Mouse (Mus musculus) heart, embryonic 13.5 days (tissue): ENCODE measurements around the gene Hist1h1t. TPM values are rescaled to one million over a fixed set of nuclear protein-coding genes. Genes with fewer than 3 reads are reported as not detected.
"Not testable (repeated sequence)": the region's sequence is repeated elsewhere in the genome, so short reads cannot be mapped to it uniquely, and the experiment has no call there.

Source experiments
- ATAC-seq: fragments of 200-750 bp; cut with Nextera tagmentation; 2 replicates; pipeline ENCODE4 v1.8.0; 2017; ENCODE audit warnings: moderate TSS enrichment; ENCODE audit not compliant: insufficient number of reproducible peaks, low FRiP score, low TSS enrichment; ENCODE audit errors: extremely low read depth
- H3K27ac ChIP-seq: fragments of 300-500 bp; sonication (generic); replicated peaks from 2 replicates; pipeline ENCODE4 v1.5.1; 2015; ENCODE audit warnings: moderate library complexity, mild to moderate bottlenecking, inconsistent platforms
- H3K27me3 ChIP-seq: fragments of 300-500 bp; sonication (generic); replicated peaks from 2 replicates; pipeline ENCODE4 v1.6.1; 2015; ENCODE audit warnings: mild to moderate bottlenecking, inconsistent platforms
- H3K36me3 ChIP-seq: fragments of 300-500 bp; sonication (generic); 2 replicates; pipeline ENCODE4 v1.6.1; 2015; ENCODE audit warnings: mild to moderate bottlenecking, inconsistent platforms
- H3K4me1 ChIP-seq: fragments of 300-500 bp; sonication (generic); 2 replicates; pipeline ENCODE4 v1.6.1; 2015; ENCODE audit warnings: inconsistent platforms
- H3K4me2 ChIP-seq: fragments of 300-500 bp; sonication (generic); 2 replicates; pipeline ENCODE4 v1.6.1; 2015; ENCODE audit warnings: inconsistent platforms, mild to moderate bottlenecking, moderate library complexity
- H3K4me3 ChIP-seq: fragments of 300-500 bp; sonication (generic); 2 replicates; pipeline ENCODE4 v1.5.1; 2015; ENCODE audit warnings: moderate library complexity, mild to moderate bottlenecking, inconsistent platforms
- H3K9ac ChIP-seq: fragments of 300-500 bp; sonication (generic); 2 replicates; pipeline ENCODE4 v1.6.1; 2015; ENCODE audit warnings: inconsistent platforms, mild to moderate bottlenecking, moderate library complexity
- H3K9me3 ChIP-seq: fragments of 300-500 bp; sonication (generic); 2 replicates; pipeline ENCODE4 v1.6.1; 2016; ENCODE audit warnings: inconsistent platforms
- whole genome bisulfite sequencing: fragments of 180-500 bp; shearing (Covaris S2); methylation state at CpG from one replicate; pipeline ENCODE4 v1.1.7; 2015; ENCODE audit warnings: mixed read lengths; 5-methylcytosine and 5-hydroxymethylcytosine counted together
- polyA plus RNA-seq: library from polyadenylated mRNA; unstranded; fragments of >200 nt; fragmentation: Nextera tagmentation; extraction: Ambion mirVana; gene quantifications from 2 replicates; pipeline ENCODE4 v1.2.1, GENCODE M21; 2015

Gene Hist1h1t
- polyA plus RNA-seq, 1 experiment from 2014 or later = not detected

DNA sequence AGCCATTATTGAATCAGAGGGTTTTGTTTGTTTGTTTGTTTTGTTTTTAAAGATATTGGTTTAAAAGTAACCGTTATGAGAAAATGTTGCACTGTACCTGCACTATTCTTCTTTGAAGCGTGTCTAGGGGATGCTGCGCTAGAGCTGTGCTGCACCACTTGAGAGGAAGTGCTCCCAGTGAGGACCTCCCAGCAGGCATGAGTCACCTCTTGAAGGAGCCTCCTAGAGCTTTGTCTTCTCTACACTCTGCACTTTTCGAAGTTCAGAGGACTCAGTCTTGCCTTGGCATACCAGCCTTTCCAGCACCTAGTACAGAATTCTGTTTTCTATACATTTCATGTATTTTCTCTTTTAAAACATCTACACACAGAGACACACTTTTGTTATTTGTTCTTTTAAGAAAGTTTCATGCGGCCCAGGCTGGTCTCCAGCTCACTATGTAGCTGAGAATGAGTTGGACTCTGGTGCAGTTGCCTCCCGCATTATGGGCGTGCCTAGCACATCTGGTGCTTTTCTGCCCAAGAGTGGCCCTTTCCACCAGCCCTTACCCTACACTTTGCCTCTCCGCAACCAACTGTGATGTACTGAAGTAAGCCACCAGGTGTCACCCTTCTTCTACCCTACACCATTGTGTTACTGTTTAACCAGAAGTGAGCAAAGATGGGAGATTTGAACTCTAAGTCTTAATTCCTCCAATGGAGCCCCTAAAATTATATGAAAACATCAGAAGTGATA lies 5.3 kb downstream of the Hist1h1t start:
- no peaks in the 10 kb centered on the region for H3K27me3 ChIP-seq
- no peaks in the 10 kb centered on the region for H3K9me3 ChIP-seq
- no peaks in the 10 kb centered on the region for H3K36me3 ChIP-seq
- WGBS = 17% methylated on average over 8 of the region's 8 CpGs
- no peak overlapping the region for H3K27ac ChIP-seq
- peaks cover 19% of the 10 kb centered on the region for H3K4me1 ChIP-seq
- no peak overlapping the region for H3K4me2 ChIP-seq
- H3K9ac ChIP-seq = peak overlapping the region; percentile 63; the same call in 1 of the 2 replicates
- no peak overlapping the region for H3K4me3 ChIP-seq
- ATAC-seq = peak; percentile 5; the same call in 1 of the 2 replicates

DNA sequence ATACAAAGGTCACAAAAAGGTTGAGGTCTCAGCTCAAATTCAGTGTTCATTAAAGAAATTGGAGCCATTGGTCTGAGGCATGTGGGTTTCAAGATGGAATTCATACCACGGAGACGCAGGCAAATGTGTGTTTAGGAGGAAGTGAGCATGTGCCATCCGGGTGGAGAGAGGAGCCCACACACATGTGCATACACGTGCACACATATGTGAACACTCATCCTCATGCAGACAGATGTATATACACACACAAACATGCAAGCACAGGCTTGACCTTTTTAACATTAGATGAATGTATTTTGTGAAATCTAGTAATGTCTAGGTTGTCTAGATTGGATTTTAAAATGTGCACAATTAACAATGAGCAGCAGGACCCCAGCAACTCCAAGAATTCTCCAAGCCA lies 6.6 kb downstream of the Hist1h1t start:
- Histone ChIP-seq H3K4me3 (no peak overlapping the region), H3K27ac (no peak overlapping the region), H3K27me3 (no peaks in the 10 kb centered on the region), H3K9me3 (no peaks in the 10 kb centered on the region), H3K4me2 (no peak overlapping the region), H3K9ac (no peak overlapping the region), H3K36me3 (no peaks in the 10 kb centered on the region), H3K4me1 (peaks cover 13% of the 10 kb centered on the region)
- ATAC-seq = no peak
- 79% methylated on average over 4 of the region's 4 CpGs for WGBS

DNA sequence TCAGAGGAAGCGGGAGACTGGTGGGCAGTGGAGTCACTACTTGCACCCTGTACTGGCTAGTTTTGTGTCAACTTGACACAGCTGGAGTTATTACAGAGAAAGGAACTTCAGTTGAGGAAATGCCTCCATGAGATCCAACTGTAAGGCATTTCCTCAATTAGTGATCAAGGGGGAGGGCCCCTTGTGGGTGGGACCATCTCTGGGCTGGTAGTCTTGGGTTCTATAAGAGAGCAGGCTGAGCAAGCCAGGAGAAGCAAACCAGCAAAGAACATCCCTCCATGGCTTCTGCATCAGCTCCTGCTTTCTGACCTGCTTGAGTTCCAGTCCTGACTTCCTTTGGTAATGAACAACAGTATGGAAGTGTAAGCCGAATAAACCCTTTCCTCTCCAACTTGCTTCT lies 7.2 kb downstream of the Hist1h1t start:
- not testable (repeated sequence) for H3K4me3 ChIP-seq

DNA sequence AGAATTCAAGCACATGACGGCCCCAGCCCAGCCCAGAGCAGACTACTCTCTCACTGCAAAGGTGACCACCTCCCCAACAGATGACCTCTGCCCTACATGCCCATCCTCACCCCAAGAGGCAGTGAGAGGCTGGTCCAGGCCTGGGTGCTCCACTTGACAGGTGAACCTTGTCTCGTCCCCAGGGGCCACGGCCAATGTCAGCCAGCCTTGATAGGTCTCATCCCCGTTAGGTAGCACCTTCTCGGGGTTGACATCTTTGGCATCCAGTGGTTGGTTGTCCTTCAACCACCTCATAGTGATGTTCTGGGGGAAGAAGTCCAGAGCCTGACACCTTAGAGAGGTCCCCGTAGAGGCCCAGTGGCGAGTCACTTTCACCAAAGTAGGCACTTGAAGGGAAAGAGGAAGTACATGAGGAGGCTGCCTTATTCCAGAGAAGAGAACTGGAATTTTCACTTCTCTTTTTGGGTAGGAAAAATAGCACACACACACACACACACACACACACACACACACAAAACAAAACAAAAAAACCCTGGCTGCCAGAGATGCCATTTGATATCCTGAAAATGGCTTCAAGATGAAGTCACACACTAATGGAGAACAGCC lies 10.2 kb downstream of the Hist1h1t start:
- no peaks in the 10 kb centered on the region for H3K27me3 ChIP-seq
- no peak overlapping the region for H3K27ac ChIP-seq
- WGBS = 73% methylated on average over 7 of the region's 7 CpGs
- no peaks in the 10 kb centered on the region for H3K36me3 ChIP-seq
- H3K4me3 ChIP-seq = no peak overlapping the region
- no peaks in the 10 kb centered on the region for H3K9me3 ChIP-seq
- peaks cover 28% of the 10 kb centered on the region for H3K4me1 ChIP-seq
- ATAC-seq = no peak
- no peak overlapping the region for H3K4me2 ChIP-seq
- no peak overlapping the region for H3K9ac ChIP-seq

More for the DNA sequence above, 7.2 kb downstream of the Hist1h1t start:
- H3K27me3 ChIP-seq, H3K4me2 ChIP-seq, H3K27ac ChIP-seq, H3K9me3 ChIP-seq, H3K36me3 ChIP-seq, ATAC-seq, H3K4me1 ChIP-seq, H3K9ac ChIP-seq: not testable (repeated sequence)
- WGBS = 76% methylated on average over 2 of the region's 2 CpGs

DNA sequence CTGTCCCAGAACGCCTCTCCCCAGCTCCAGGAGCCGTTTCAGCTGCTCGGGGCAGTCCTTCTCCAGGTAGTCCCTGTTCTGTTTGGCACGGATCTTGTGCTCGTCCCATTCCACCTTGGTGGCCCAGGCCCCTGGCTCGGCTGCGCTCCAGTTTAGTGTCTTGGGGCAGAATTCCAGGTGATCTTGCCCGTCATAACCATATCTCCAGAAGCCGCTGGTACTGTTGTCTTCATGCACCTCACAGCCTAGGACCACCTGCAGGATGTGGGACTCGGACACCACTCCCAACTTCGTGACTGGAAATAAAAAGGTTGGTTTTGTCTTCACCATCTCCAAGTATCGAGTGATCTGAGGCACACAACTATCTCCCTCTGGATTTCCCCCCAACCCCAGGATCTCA lies 11.2 kb downstream of the Hist1h1t start:
- no peaks in the 10 kb centered on the region for H3K36me3 ChIP-seq
- H3K9ac ChIP-seq = no peak overlapping the region
- ATAC-seq = no peak
- WGBS = 81% methylated on average over 12 of the region's 12 CpGs
- H3K4me1 ChIP-seq = peaks cover 28% of the 10 kb centered on the region
- no peak overlapping the region for H3K4me3 ChIP-seq
- H3K27me3 ChIP-seq = no peaks in the 10 kb centered on the region
- no peak overlapping the region for H3K4me2 ChIP-seq
- H3K27ac ChIP-seq = no peak overlapping the region
- no peaks in the 10 kb centered on the region for H3K9me3 ChIP-seq

DNA sequence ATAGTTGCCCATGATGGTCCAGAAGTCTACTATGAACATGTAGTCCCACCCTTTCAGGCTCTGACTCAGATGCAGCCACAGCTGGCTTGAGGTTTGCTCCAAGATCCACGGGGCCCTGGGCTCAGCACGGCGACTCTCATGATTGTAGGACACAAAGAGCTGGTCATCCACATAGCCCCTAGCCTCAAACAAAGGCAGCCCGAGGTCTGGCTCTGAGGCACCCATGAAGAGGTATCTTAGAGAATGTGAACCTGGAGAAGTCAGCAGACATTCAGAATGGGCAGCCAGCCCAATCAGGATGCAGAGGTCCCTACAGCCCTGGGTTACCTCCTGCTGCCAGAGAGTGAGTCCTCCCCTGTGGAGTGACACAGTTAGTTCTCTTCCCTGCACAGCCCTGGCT lies 12.4 kb downstream of the Hist1h1t start:
- Histone ChIP-seq H3K4me1 (peaks cover 28% of the 10 kb centered on the region), H3K27me3 (no peaks in the 10 kb centered on the region), H3K4me3 (no peak overlapping the region), H3K4me2 (no peak overlapping the region), H3K9ac (no peak overlapping the region), H3K27ac (peak overlapping the region; percentile 58), H3K9me3 (no peaks in the 10 kb centered on the region), H3K36me3 (no peaks in the 10 kb centered on the region)
- ATAC-seq = no peak
- WGBS = 76% methylated on average over 4 of the region's 4 CpGs

DNA sequence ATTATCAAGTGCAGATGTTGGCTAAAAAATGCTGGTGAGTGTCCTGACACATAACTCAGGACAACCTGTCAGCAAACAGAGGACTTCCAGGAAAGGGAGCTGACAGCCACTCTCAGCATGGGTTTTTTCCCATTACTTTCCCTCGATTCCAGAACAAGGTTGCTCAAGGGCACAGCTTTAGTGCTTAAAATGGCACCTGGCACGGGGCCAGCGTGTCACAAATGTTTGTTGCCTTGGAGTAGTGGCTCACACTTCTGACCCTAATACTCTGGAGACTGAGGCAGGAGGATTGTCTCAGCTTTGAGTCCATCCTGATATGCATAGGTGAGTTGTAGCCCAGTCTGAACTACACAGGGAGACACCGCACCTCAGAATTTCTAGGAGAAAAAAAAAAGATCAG lies 13.0 kb downstream of the Hist1h1t start:
- Histone ChIP-seq H3K27me3 (no peaks in the 10 kb centered on the region), H3K4me2 (no peak overlapping the region), H3K4me1 (peaks cover 28% of the 10 kb centered on the region), H3K9ac (no peak overlapping the region), H3K27ac (peak overlapping the region; percentile 58), H3K9me3 (no peaks in the 10 kb centered on the region), H3K36me3 (no peaks in the 10 kb centered on the region), H3K4me3 (no peak overlapping the region)
- 53% methylated on average over 4 of the region's 4 CpGs for WGBS
- no peak for ATAC-seq

DNA sequence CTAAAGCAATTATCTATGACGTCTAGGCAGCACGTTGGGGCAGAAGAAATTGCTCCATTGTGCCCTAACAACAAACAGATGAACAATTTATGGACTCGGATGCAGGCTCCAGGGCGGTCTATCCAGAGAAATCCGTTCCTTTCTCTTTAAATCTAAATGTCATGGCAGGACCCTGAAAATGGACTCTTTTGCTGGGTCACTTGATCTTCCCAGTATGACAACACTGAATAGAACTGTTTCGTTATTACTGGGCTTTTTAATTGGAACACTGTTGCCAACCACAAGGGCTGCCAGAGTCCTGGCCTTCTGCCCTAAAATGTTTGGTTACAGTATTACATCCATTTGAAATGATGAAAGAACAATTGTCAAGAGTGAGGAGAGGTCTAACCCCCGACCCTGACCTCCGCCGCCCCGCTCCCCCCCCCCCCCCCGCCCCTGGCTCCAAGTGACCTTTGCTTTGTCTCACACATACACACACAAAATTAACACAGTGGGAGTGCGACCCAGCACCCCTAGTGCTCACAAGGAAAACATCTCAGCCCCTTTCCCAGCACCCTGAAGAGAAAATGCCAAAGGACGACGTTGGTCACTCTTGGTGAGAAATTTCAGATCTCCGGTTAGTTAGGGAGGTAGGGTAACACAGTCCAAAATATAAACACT lies 14.2 kb downstream of the Hist1h1t start:
- peaks cover 28% of the 10 kb centered on the region for H3K4me1 ChIP-seq
- H3K4me3 ChIP-seq = peak overlapping the region; percentile 55
- H3K36me3 ChIP-seq = no peaks in the 10 kb centered on the region
- no peaks in the 10 kb centered on the region for H3K9me3 ChIP-seq
- H3K9ac ChIP-seq = peak overlapping the region; percentile 78
- peak overlapping the region; percentile 86 for H3K4me2 ChIP-seq
- ATAC-seq = no peak
- peak overlapping the region; percentile 59 for H3K27ac ChIP-seq
- 31% methylated on average over 15 of the region's 15 CpGs for WGBS
- no peaks in the 10 kb centered on the region for H3K27me3 ChIP-seq

DNA sequence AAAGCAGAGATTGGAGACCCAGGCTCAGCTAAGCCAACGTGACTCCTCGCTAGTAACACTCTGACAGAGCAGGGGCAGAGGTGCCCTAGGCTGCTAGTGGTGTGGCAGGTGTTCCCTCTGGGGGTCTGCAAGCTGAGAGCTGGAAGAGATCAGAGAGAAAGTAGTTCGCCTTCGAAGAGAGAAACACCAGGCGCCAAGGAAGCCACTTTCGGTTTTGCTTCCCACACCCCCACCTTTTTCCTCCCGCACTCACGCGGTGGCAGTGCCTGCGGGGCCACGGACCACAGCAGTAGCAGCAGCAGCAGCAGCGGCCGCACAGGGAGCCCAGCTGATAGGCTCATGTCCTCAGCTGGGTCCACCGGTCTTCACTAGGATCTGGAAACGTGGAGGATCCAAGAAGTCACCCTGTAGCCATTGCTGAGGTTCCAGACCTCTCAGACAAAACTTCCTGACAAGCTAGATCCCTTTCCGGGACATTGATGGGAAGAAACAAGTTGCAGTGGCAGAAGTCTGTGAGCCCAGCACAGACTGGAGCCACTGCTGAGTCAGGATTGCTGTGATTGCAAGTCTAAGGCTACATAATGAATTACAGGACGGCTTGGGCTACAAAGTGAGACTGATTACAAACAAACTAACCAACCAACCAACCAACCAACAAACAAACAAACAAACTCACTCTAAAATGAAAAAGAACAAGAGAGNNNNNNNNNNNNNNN lies 14.9 kb downstream of the Hist1h1t start, which contains the start of gene Hfe:
Gene Hfe, minus strand, starts transcription at position 481 of the 716 bp plus-strand sequence.
- H3K4me3 ChIP-seq = peak within 1 kb of the TSS; percentile 55
- H3K9me3 ChIP-seq = no peaks in the 10 kb centered on the region
- no peak for ATAC-seq
- no peaks in the 10 kb centered on the region for H3K36me3 ChIP-seq
- H3K27me3 ChIP-seq = no peaks in the 10 kb centered on the region
- peak within 1 kb of the TSS; percentile 59 for H3K27ac ChIP-seq
- peak within 1 kb of the TSS; percentile 78 for H3K9ac ChIP-seq
- WGBS = 2% methylated on average over 17 of the region's 17 CpGs
- H3K4me1 ChIP-seq = peaks cover 31% of the 10 kb centered on the region
- peak within 1 kb of the TSS; percentile 86 for H3K4me2 ChIP-seq

DNA sequence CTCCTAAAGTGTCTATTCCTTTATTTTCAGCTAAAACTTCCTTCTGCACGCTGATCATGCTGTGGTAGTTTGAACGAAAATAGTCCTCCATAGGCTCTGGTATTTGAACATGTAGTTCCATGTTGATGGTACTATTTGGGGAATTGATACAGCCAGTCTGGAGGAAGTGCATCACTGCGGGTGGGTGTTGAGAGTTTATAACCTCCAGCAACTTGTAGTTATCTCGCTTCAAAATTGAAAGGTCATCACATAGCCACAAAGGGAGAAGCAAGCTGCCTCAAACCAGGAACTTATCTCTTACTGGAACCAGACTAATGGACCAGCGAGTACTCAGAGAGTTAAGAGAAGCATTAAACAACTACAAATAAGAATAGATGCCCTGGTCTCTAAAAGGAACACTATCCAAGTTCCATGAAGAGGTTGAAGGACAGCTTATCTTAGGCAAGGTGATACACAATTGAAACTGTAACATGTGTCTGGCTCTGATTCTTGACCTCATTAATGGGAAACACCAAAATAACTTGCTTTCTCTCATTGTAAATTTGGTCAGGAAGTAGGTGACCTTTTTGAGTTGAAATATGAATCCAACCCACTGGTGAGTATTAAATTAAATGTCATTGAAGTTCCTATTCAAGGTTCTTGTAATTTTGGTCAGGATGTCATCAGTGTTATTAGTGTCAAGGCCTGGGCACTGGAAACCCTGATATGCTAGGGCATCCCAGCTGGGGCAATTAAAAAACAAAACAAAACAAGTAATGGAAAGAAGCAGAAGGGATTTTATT lies 20.8 kb downstream of the Hist1h1t start:
- H3K27me3 ChIP-seq = no peaks in the 10 kb centered on the region
- H3K9ac ChIP-seq = no peak overlapping the region
- H3K4me3 ChIP-seq = no peak overlapping the region
- peaks cover 12% of the 10 kb centered on the region for H3K4me1 ChIP-seq
- H3K4me2 ChIP-seq = no peak overlapping the region
- no peak overlapping the region for H3K27ac ChIP-seq
- ATAC-seq = no peak
- no peaks in the 10 kb centered on the region for H3K36me3 ChIP-seq
- H3K9me3 ChIP-seq = peaks cover 7% of the 10 kb centered on the region; the same call in 1 of the 2 replicates
- WGBS = 53% methylated on average over 5 of the region's 5 CpGs
